Mouse (Mus musculus) thymus, postnatal 0 days (tissue): ENCODE data around the gene Ip6k1. TPM values are rescaled to one million over a fixed set of nuclear protein-coding genes. Genes with fewer than 3 reads are reported as not detected.
"Not testable (repeated sequence)": the region's sequence is repeated elsewhere in the genome, so short reads cannot be mapped to it uniquely, and the experiment has no call there.

Source experiments
- DNase-seq: peaks from one replicate; pipeline ENCODE4 v3.0.0-alpha.2; 2015; ENCODE audit warnings: low spot score
- polyA plus RNA-seq: library from polyadenylated mRNA; unstranded; fragments of >200 nt; fragmentation: Nextera tagmentation; extraction: Ambion mirVana; gene quantifications from 2 replicates; pipeline ENCODE4 v1.2.1, GENCODE M21; 2015

The Ip6k1 gene
- polyA plus RNA-seq, 1 experiment from 2014 or later, result 55.1 TPM

- DNase-seq, result peak; percentile 81
Observed at GRCm38 (mm10) chr9:107982681-107983346, 19.5 kb upstream of the Ip6k1 start, which contains the start of gene Gm20661. Gene Gm20661 (plus strand): TSS chr9:107983058.

DNA sequence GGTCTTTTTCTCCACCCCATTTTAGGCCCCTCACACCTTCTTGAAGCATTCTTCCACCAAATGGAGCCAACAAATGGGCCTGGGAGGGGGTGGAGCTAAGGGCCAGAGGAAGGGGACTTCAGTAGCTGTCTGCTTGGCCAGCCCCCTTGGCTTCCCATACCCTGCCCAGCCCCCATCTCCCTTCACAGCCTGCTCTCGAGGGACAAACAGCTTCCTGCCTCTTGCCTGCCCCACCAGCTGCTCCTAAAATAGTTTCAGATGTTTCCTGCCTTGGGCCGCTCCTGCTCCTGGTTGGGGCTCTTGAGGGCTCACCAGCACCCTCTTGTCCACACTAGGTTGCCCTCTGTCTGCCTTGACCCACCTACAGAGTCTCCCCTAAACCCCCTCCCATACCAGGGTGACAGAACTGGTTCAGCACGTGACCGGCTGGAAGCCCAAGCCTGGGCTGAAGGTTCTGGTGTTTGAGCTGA is 18.8 kb upstream of the Ip6k1 start:
- DNase-seq, result peak; percentile 50

GRCm38 (mm10) chr9:107984052-107984753 is 18.1 kb upstream of the Ip6k1 start:
- no peak for DNase-seq

DNA sequence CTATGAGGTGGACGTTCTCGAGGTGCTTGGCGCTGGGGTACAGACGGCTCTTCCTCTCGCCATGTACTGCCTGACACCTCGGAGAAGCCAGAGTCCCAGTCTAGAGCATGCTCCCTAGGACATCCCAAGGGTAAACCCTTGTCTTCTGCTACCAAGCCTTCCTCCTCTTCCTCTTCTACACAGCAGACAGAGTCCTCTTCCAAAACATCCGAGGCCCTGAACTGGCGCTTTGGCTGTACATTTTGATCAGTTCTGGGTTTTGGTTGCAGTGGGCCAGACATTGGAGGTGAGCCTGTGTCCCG is 17.6 kb upstream of the Ip6k1 start:
- no peak for DNase-seq

DNA sequence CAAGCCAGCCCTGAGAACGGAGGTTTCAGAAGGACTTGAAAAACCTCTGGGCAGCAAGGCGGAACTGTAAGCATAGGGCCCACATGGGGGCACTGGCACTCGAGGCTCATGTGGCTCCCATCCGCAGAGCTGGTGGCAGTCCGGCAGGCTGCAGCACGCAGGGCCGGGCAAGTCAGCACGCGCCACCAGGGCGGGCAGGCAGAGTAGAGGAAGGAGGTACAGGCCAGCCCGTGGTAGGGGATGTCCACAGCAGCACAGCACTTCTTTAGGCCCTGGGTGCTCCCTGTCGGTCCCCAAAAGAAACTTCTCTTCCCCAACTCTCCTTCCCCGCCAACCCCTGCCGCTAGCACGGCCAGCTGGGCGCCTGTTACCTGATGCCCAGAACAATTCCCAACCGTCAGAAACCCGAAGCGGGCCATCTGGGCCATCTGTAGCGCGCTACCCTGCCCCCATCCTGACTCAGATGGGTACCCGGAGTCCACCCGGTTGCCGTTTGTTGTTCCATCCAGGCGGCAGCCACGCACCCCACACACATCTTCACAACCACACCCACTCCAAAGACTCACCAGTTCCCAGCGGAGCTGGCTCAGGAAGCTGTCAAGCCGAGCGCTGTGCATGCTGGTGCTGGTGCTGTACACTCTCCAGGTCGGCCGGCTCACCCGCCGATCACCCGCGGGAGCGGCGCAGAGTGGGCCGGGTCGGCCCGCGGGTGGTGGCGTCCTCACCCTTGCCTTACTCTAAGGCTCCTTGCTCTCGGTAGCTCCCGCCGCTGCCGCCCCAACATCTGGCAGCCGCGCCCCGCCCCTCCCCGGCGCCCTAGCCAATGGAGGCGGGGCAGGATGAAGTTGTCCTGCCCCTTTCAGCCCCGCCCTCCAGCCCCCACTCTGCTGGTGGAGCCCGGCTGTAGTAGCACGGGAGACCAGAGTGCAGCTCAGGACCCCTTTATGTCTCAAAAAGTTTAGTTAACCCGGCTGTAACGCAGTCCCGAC is 16.9 kb upstream of the Ip6k1 start, which contains the start of gene Inka1:
Gene Inka1 (minus strand): TSS at position 749 of the 989 bp plus-strand sequence.
- DNase-seq, result peak; percentile 95

DNA sequence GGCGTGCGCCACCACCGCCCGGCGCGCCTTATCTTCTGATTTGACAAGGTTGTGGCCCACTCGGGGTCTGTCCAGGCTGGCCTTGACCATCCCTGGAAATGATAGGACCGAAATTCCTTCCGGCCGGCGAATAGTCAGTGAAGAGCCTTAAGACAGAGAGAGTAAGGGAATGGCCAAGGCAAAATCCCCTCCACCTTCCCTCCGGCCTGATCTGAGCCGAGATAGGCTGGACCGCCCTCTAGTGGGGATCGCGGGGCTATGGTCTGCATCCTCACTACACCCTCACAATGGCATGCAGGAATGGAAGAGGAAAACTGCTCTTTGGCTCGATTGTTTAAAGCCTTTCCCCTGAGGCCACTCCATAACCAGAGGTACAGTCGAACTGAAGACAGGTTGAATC is 15.9 kb upstream of the Ip6k1 start:
- DNase-seq, result peak; percentile 75

- DNase-seq, result no peak
Observed at GRCm38 (mm10) chr9:107987950-107988349, 14.4 kb upstream of the Ip6k1 start.

DNA sequence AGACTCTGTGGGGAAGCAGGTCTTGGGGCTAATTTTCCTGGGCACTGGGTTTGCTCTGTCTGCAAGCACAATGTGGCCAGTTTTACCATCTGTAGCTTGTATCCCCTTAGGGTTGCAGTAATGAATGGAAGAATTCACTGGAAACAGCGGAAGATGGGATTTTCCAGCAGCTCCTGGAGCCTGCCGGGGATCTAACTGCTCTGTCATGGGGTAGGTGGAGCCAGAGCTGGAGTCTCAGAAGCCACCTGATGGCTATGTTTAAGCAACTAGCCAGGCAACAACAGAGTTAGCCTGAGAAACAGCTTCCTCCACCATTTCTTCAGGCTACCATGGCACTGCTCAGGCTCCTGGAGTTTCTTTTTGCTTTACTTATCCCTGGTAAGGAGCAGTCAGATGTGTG is 10.1 kb upstream of the Ip6k1 start, which contains the start of gene Cdhr4:
Gene Cdhr4 (plus strand): TSS at position 301 of the 400 bp plus-strand sequence.
- no peak for DNase-seq

DNA sequence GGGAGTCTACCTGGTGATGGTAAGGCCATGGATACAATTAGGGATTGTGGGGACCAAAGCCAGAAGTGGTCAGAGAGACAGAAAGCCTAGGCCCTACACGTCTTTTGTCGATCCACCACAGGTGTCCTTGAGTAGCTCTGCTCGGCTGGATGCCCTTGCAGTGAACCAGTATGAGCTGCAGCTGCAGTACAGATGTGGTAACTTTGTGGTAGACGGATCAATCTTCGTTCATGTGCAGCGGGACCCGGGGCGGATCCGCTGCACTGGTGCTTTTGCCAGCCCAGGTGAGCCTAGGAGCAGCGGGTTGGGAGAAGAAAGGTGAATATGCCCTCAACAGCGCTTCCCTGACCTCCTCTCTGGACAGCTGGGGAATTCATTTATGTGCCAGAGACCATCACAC is 9.3 kb upstream of the Ip6k1 start:
- peak; percentile 52 for DNase-seq

DNA sequence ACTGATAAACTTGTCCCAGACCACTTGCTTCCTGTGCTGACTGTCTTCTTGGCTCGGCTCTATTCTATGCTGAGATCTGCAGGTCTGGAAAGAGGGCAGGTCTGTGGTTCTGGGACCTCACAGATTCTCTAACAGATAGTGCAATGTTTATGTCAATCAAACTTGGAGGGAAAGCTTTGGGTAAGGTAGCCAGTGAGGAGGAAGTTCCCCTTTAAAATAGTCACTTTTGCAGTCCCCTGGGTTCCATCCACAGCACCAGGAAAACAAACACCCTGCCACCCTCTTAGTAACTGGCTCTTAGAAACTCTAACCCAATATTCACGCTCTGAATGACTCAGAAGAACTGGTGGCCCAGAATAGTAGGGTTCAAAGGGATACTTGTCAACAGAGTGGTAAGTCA is 7.8 kb upstream of the Ip6k1 start:
- no peak for DNase-seq

DNA sequence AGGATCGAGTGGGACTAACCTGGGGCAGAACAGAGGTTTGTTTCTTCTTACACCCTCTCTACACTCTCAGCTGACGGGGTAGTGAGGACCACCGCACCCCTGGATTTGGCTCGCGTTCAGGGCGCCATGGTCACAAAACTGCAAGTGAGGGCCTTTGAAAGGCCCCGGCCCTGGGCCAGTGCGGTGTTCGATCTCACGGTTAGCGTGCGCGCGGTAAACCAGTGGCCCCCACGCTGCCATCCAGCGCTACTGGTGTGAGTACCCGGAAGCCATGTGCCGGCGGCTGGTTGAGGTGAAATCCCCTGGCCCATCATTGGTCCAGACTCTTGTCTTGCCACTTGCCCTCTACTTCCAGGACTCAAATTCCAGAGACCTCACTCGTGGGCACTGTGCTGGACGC is 6.8 kb upstream of the Ip6k1 start:
- no peak for DNase-seq

GRCm38 (mm10) chr9:107996049-107996448 is 6.3 kb upstream of the Ip6k1 start, which contains the start of gene Gm20662:
Gene Gm20662 (plus strand): TSS chr9:107996349.
- no peak for DNase-seq

GRCm38 (mm10) chr9:108002778-108003530 is 653 bp downstream of the Ip6k1 start:
- peak; percentile 26 for DNase-seq

DNA sequence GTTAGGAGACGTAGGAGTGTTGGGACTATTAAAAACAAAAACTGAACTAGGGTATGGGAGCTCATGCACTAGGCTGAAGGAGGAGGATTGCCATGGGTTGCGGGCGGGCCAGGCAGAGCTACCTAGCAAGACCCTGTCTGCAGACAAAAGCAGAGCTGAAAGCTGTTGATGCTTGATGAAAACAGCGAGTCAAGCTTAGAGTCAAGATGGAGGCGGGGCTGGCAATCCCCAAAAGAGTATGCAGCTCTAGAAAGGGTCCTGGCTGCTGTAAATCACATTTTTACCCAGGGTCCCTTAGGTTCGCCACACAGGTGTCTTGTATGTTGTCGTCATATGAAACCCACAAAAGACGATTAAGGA is 1.2 kb downstream of the Ip6k1 start:
- DNase-seq, result peak; percentile 68

DNA sequence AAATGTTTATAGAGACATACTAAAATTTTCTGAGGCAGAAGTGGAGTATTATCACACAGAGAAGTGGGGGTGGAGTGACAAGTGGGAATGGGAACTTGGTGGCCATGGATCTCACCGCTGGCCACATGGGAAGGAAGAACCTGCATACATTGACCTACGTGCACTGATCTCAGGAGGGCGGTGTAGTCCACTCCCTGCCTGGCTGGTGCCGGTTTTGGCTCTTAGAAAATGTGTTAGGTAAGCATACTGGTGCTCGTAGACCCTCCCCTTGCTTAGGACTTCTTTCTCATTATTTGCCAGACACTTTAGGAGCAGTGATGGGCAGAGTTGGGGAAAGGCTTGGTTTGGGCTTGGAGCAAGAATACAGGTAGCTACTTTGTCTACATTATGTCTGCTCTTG is 5.7 kb downstream of the Ip6k1 start:
- DNase-seq, result no peak

DNA sequence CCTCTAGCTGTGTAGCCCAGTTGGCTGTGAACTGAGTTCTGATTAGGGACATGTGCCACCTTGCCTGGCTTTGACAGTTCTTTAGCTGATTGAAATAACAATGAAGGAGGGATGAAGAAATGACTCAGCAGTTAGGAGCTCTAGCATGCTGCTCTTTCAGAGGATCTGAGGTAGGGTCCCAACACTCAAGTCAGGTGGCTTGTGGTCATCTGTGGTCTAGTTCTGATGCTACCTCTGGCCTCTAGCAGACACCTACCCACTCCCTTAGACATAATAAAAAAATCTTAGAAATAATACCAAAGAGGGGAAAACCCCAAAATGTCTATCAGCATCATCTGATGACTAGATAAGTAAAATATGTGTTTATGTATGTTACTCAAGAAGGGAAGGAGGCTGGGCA is 8.1 kb downstream of the Ip6k1 start:
- no peak for DNase-seq

DNA sequence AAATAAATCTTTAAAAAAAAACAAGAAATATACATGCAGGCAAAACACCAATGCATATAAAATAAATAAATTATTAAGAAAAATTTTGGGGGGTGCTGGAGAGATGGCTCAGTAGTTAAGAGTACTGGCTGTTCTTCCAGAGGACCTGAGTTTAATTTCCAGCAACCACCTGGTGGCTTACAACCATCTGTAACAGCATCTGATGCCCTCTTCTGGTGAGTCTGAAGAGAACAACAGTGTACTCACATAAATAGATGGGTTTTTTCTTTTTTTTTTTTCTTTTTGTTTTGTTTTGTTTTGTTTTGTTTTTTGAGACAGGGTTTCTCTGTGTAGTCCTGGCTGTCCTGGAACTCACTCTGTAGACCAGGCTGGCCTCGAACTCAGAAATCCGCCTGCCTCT is 11.3 kb downstream of the Ip6k1 start:
- DNase-seq, result not testable (repeated sequence)

DNA sequence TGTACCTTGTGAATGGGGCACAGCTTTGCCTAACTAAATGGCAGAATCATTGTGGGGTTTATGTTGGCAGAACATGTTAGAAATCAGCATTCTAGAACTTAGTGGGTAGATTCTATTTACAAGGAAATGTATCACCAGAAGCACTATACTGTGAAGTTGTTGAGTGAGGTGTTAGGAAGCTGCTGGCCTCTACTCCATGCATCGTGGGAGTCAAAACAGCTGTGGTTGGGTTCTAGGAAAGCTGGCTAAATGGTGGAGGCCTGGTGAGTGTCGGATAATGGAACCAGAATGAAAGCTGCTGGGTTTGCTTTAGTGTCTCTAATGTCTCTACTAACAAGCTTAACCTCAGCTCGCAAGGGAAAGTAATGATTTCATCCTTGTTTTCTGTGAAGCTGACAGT is 14.8 kb downstream of the Ip6k1 start:
- DNase-seq, result no peak

DNA sequence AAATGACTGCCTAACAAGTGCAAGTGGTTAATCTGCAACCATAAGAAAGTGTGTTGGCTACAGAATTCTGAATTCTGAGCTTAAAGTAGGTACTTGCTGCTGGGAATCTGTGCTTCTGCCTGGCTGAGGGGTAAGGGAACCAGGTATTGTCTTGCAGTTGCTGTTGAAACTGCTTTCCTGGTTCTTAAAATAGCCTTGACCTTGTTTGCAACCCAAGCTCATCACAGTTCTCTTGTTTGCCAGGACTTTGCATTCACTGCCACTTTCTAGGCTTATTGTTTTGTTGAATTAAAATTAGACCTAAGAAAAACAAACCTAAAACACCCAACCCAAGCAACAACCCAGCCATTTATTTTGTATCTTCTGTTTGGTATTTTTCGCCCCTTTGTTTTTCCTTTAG is 18.4 kb downstream of the Ip6k1 start:
- no peak for DNase-seq

DNA sequence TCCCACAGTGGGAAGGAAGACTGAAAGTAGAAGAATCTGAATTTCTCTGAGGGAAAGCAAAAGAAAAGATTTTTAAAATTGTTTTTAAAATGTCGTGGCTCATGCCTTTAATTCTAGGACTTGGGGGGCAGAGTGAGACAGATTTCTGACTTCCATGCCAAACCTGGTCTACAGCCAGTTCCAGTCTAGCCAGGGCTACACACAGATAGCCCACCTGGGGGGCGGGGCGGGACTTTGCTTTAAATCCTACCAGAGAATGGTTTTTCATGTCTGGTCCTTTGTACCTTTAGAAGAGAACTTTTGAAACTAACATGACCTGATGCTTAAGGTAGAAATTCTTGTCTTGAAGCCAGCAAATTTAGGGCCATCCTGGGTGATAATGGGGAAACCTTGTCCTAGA is 20.9 kb downstream of the Ip6k1 start:
- DNase-seq, result no peak

DNA sequence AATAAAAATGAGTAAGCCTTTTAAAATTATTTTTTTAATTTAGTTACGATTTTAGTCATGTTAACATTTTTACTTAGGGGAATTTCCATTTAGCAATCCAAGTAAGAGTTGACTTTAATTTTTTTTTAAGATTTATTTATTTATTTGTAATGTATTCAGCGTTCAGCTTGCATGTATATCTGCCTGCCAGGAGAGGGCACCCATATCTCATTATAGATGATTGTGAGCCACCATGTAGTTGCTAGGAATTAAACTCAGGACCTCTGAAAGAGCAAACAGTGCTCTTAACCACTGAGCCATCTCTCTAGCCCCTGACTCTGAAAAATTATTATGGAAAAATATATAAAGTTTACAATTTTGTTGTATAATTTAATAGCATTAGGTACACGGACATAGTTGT is 24.3 kb downstream of the Ip6k1 start:
- no peak for DNase-seq
